In the genomic region with DNA sequence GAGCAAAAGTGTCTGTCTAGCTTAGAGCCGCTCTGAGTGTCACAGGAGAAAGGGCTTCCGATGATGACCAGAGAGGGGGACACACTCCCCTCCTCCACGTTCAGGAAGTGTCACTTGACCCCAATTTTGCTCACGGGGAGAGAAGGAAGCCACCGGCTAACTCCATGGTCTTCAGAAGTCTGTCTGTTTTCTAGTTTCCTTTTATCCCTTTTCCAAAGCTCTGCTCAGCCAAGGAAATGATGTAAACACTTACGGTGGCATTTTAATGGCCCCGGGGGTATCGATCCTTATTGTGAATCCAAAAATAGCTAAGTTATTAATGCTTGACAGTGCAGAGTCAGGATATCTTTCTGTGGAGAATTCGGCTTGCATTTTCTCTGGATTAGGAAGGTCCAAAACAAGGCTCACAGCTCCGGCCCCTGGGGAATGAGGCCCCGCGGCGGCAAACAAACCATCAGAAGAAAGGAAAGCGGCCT, we compare ENCODE assay signal across 8 mouse cellular contexts. TPM values are rescaled to one million over a fixed set of nuclear protein-coding genes. Genes with fewer than 3 reads are reported as not detected.
DNase-seq lines count a peak whose midpoint lies in the region; ATAC-seq and TF ChIP-seq lines count a peak whose summit lies in the region.

No protein-coding gene starts in this region.

- H3K9ac ChIP-seq in kidney, embryonic 14.5 days (ENCODE audit: low read depth, low read length) = no peak overlapping the region
- H3K9ac ChIP-seq in hindbrain, postnatal 0 days (replicated peaks; ENCODE audit: low read length) = no peak overlapping the region
- H3K9ac ChIP-seq in midbrain, embryonic 13.5 days (replicated peaks) = no peak overlapping the region

- peak overlapping the region; percentile 26 for H3K4me3 ChIP-seq in kidney, embryonic 14.5 days (ENCODE audit: low read length)
- H3K4me3 ChIP-seq in embryonic facial prominence, embryonic 10.5 days = peak overlapping the region; percentile 44
- H3K4me3 ChIP-seq in hindbrain, postnatal 0 days (ENCODE audit: low read length) = no peak overlapping the region
- H3K4me3 ChIP-seq in midbrain, embryonic 13.5 days (replicated peaks) = no peak overlapping the region

- TF ChIP-seq CTCF in hindbrain, postnatal 0 days (IDR thresholded peaks at IDR 0.05; ENCODE audit: low read depth) = no peak

- H3K9me3 ChIP-seq in kidney, embryonic 14.5 days (ENCODE audit: control insufficient read depth, low read length) = no peaks in the 10 kb centered on the region
- no peaks in the 10 kb centered on the region for H3K9me3 ChIP-seq in embryonic facial prominence, embryonic 10.5 days
- no peaks in the 10 kb centered on the region for H3K9me3 ChIP-seq in hindbrain, postnatal 0 days (ENCODE audit: low read length)
- H3K9me3 ChIP-seq in midbrain, embryonic 13.5 days = no peaks in the 10 kb centered on the region

- ATAC-seq in kidney, embryonic 14.5 days (ENCODE audit: low FRiP score, low TSS enrichment) = no peak
- ATAC-seq in hindbrain, postnatal 0 days = no peak
- ATAC-seq in midbrain, embryonic 13.5 days = no peak

- WGBS in kidney, embryonic 14.5 days = 7% methylated on average over 14 of the region's 14 CpGs
- WGBS in embryonic facial prominence, embryonic 10.5 days = 9% methylated on average over 14 of the region's 14 CpGs
- WGBS in hindbrain, postnatal 0 days = 12% methylated on average over 14 of the region's 14 CpGs
- WGBS in midbrain, embryonic 13.5 days = 9% methylated on average over 14 of the region's 14 CpGs

- DNase-seq in kidney, postnatal 14 days = no peak
- no peak for DNase-seq in embryonic facial prominence, embryonic 10.5 days (ENCODE audit: low spot score)
- DNase-seq in hindbrain, postnatal 0 days (ENCODE audit: low spot score) = peak; percentile 53
- DNase-seq in left cerebral cortex, adult 11 months (ENCODE audit: low spot score) = no peak
- DNase-seq in layer of hippocampus, adult 11-12 months (ENCODE audit: low spot score) = no peak
- no peak for DNase-seq in cerebellum, postnatal 36 days

- H3K4me2 ChIP-seq in kidney, embryonic 14.5 days (replicated peaks; ENCODE audit: low read depth, low read length) = peak overlapping the region; percentile 43
- H3K4me2 ChIP-seq in hindbrain, postnatal 0 days (ENCODE audit: low read depth, low read length) = peak overlapping the region; percentile 41
- peak overlapping the region; percentile 10; the same call in 1 of the 2 replicates for H3K4me2 ChIP-seq in midbrain, embryonic 13.5 days (replicated peaks)

- no peak overlapping the region for H3K27ac ChIP-seq in kidney, embryonic 14.5 days (ENCODE audit: low read depth, low read length)
- H3K27ac ChIP-seq in embryonic facial prominence, embryonic 10.5 days (replicated peaks) = no peak overlapping the region; the same call in 1 of the 2 replicates
- H3K27ac ChIP-seq in hindbrain, postnatal 0 days = 0 out of 2 replicates have a peak overlapping the region, but pooled peaks have one; percentile 49
- peak overlapping the region; percentile 86 for H3K27ac ChIP-seq in midbrain, embryonic 13.5 days

- H3K4me1 ChIP-seq in kidney, embryonic 14.5 days (ENCODE audit: control insufficient read depth, insufficient read depth, low read length) = peaks cover 21% of the 10 kb centered on the region
- peaks cover 73% of the 10 kb centered on the region for H3K4me1 ChIP-seq in embryonic facial prominence, embryonic 10.5 days
- peaks cover 33% of the 10 kb centered on the region; the same call in 1 of the 2 replicates for H3K4me1 ChIP-seq in hindbrain, postnatal 0 days (ENCODE audit: insufficient read depth, low read length)
- peaks cover 48% of the 10 kb centered on the region for H3K4me1 ChIP-seq in midbrain, embryonic 13.5 days (replicated peaks)

- no peaks in the 10 kb centered on the region for H3K36me3 ChIP-seq in kidney, embryonic 14.5 days (ENCODE audit: control insufficient read depth, insufficient read depth, low read length)
- H3K36me3 ChIP-seq in embryonic facial prominence, embryonic 10.5 days (replicated peaks) = no peaks in the 10 kb centered on the region
- H3K36me3 ChIP-seq in hindbrain, postnatal 0 days (ENCODE audit: insufficient read depth, low read length) = no peaks in the 10 kb centered on the region
- no peaks in the 10 kb centered on the region for H3K36me3 ChIP-seq in midbrain, embryonic 13.5 days

- H3K27me3 ChIP-seq in kidney, embryonic 14.5 days (ENCODE audit: control insufficient read depth, insufficient read depth, low read length) = peaks cover 51% of the 10 kb centered on the region
- H3K27me3 ChIP-seq in embryonic facial prominence, embryonic 10.5 days (replicated peaks; ENCODE audit: low read depth, poor library complexity, severe bottlenecking) = peaks cover 93% of the 10 kb centered on the region
- H3K27me3 ChIP-seq in hindbrain, postnatal 0 days (ENCODE audit: insufficient read depth, low read length) = peaks cover 6% of the 10 kb centered on the region; the same call in 1 of the 2 replicates
- peaks cover 41% of the 10 kb centered on the region for H3K27me3 ChIP-seq in midbrain, embryonic 13.5 days

RNA-seq across cellular contexts. Expression of a gene that starts 54.3 kb away (rescaled TPM):
- 11.5 and 13.2 TPM in 2 replicates for polyA plus RNA-seq in kidney, embryonic 14.5 days (2014; fragmentation: Nextera tagmentation; extraction: Ambion mirVana)
- polyA plus RNA-seq in embryonic facial prominence, embryonic 10.5 days (2016; fragmentation: Nextera tagmentation; extraction: Ambion mirVana) = 13.9 and 15.2 TPM in 2 replicates
- 56.4 and 64.9 TPM in 2 replicates for total RNA-seq in hindbrain, postnatal 0 days (2014; rRNA removed)
- 18.3 and 19.7 TPM in 2 replicates for polyA plus RNA-seq in hindbrain, postnatal 0 days (2015; fragmentation: Nextera tagmentation; extraction: Ambion mirVana)
- 30.3 and 31.7 TPM in 2 replicates for polyA plus RNA-seq in midbrain, embryonic 13.5 days (2015; fragmentation: Nextera tagmentation; extraction: Ambion mirVana)

Comparison
In these comparisons a context has a peak if more than half of its experiments do, and no peak if none do; other contexts are left out.
1. H3K27ac ChIP-seq: peak in hindbrain, postnatal 0 days (single experiment) and midbrain, embryonic 13.5 days (single experiment); none in kidney, embryonic 14.5 days (single experiment) and embryonic facial prominence, embryonic 10.5 days (single experiment).
2. H3K4me3 ChIP-seq: peak in kidney, embryonic 14.5 days (single experiment) and embryonic facial prominence, embryonic 10.5 days (single experiment); none in hindbrain, postnatal 0 days (single experiment) and midbrain, embryonic 13.5 days (single experiment).
3. Peak in every context shown above with its lines, with median percentiles within 50 percentile points of each other: H3K4me2 ChIP-seq.